Mouse (Mus musculus) CD4-positive naive resting alpha-beta T cell, adult 76 days (primary cell): ENCODE results near the gene Tbc1d10c. TPM values are rescaled to one million over a fixed set of nuclear protein-coding genes. Genes with fewer than 3 reads are reported as not detected.

Experiments
- total RNA-seq: library from RNA; stranded (reverse); gene quantifications from one replicate; pipeline ENCODE4 v1.2.4, GENCODE M21; 2023

Tbc1d10c gene
- 228 TPM for total RNA-seq

GRCm38 (mm10) chr19:4190831-4191334 is at the start of gene Tbc1d10c:
Gene Tbc1d10c (minus strand): TSS chr19:4191284.

GRCm38 (mm10) chr19:4231253-4232185 is 40.4 kb upstream of the Tbc1d10c start, which contains the start of gene Pold4:
Gene Pold4 (plus strand): TSS chr19:4231899.

DNA sequence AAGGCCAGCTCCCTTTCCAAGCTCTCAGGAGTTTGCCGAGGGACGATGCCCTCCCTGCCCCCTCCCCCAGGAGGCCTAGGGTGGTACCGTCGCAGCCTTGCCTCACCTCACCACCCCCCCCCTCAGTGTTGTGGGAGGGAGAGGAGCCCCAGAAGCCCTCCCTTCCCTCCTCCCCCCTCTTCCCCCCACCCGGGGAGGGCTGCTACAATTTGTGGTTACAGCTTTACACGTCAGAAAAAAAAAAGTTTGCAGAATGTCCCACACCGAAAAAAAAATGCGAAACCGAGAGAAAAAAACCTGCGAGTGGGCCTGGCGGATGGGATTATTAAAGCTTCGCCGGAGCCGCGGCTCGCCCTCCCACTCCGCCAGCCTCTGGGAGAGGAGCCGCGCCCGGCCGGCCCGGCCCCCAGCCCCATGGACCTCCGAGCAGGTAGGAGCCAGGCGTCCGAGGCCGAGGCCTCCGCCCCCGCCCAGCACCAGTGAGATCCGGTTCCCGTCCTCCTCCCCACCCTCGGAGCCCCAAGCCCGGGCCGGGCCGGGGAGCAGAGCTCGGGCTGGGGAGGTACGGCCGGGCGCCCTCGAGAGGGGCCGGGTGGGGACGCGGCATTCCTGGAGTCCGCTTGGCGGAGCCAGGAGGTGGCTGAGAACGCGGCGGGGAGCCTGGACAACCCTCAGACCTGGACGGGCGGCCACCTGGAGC is 23.1 kb upstream of the Tbc1d10c start, which contains the start of the genes Clcf1 and AC109138.7:
Gene Clcf1, plus strand, starts transcription at position 168 of the 700 bp plus-strand sequence.
Gene AC109138.7, plus strand, starts transcription at position 287 of the 700 bp plus-strand sequence.

DNA sequence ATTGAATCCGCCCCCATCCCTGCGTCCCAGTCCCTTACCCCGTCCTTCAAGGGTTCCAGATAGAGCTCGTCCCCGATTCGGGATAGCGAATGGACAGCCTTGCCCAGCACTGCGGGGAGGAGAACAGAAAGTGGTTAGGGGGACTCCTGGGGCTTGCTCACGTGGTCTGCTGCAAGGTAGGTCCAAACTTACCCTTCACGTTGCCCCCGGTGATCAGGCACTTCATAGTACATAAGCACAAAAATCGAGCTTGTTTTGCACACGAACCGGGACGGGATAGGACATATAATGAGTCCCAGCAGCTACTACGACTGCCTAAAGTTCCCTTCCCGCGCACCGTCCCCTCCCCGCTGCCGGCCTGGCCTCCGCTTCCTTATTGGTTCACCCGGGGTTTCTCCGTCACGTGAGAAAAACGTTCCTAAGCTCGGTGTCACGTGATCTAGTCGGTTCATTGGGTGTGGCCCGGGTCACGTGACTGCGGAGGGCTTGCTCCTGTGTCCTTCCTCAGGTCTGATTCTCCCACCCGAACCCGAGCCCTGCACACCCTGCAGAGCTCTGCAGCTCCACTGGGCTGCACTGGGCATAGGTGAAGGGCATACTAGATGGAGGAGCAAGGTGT is 10.3 kb upstream of the Tbc1d10c start, which contains the start of gene Rad9a:
Gene Rad9a, minus strand, starts transcription at position 372 of the 619 bp plus-strand sequence.

GRCm38 (mm10) chr19:4191528-4192250 is 605 bp upstream of the Tbc1d10c start, which contains the start of gene Ppp1ca:
Gene Ppp1ca (plus strand): TSS chr19:4192065.

GRCm38 (mm10) chr19:4175368-4175947 is 15.6 kb downstream of the Tbc1d10c start, which contains the start of gene Carns1:
Gene Carns1 (minus strand): TSS chr19:4175479.

DNA sequence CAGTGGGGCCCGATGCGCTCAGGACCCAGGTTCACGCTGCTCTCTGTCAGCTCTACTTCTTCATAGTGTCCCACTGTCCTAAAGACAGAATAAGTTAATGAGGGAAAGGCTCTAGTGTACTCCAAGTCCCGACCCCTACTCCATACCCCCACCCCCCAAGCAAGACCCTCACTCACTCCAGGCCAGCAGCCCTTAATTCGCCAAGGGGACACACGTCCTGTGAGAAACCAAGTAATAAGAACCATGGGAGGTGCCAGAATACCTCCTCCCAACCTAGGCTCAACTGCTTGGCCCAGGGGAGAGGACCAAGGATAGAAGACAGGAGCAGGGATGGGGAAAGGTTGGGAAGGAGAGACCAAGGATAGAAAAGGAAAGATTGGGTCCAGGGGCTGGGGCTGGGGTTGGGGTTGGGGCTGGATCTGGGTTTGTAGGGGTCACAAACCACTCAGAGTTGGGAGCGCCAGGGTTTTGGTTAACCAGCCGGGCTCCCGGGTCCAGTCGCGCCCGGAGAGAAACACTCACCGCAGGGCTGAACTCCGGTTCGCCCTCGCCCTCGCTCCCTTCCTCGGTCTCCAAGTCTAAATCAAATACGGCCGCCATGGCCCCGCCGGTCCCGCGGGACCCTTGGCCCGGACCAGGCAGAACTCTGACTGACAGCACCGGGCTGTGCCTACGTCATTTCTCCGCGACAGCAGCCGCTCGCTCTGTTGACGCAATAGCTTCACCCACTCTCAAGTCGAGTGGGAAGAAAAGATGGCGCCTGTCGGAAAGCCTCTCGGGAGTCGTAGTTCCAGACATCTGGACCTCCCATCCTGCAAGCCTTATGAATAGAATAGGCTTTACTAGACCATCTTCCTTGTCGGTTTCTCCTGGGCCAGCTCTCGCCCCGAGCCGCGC is 28.2 kb downstream of the Tbc1d10c start, which contains the start of gene Rps6kb2:
Gene Rps6kb2, minus strand, starts transcription at position 709 of the 897 bp plus-strand sequence.

DNA sequence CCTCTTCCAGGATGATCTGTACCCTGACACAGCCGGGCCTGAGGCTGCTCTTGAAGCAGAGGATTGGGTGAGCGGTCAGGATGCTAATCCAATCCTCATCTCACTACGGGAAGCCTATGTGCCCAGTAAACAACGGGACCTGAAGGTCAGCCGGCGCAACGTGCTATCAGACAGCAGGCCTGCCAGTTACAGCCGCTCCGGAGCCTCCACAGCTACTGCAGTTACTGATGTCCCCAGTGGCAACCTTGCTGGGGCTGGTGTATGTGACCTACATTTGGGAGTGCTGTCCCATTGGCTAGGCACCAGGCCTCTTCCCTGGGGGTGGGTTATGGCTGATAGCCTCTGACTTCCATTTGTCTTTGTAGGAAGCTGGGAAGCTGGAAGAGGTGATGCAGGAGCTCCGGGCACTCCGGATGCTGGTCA is 37.8 kb downstream of the Tbc1d10c start, which contains the start of gene Ptprcap:
Gene Ptprcap, plus strand, starts transcription at position 373 of the 423 bp plus-strand sequence.

GRCm38 (mm10) chr19:4148491-4148806 is 42.6 kb downstream of the Tbc1d10c start, which contains the start of gene Coro1b:
Gene Coro1b (plus strand): TSS chr19:4148619.

DNA sequence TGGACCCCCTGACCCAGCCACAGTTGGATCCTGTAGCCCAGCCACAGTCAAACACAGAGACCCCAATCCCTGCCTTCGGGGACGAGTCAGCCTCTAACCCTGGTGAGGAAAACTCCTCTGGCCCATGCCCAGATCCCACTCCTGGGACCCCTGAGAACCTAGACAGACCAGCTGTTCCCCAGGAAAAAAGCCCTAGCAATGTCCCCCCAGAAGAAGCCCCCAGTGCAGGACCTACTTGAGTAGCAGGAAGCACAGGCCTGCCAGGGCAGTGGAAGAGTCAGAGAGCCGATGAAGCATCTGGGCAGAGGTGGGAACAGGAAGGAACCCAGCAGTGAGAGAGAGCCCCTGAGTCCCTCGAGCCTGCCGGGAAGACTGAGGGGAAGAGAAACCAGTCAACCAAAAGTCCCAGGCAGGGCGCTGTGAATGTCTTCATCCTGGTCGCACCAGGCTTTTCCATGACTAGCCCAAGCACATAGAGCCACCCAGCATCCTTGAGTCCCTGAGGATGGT is 47.3 kb downstream of the Tbc1d10c start, which contains the start of gene Cabp4:
Gene Cabp4, minus strand, starts transcription at position 275 of the 510 bp plus-strand sequence.

DNA sequence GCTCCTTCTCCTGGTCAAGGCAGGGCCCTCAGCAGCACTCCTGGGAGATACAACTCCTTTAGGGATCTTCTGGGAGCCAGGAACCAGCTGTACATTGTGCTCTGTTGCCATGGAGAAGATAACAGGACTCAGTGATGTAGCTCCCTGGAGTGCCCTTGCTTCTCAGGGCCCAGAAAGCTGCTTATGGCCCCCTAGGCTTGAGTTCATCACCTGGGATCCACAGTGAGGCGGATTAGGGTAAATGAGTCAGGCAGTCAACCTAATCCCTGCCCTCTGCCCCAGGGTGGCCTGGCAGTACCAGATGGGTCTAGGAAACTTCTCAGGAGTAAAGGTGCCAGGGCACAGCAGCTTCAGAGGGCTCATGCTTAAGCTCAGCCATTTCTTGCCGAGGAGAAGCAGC is 51.6 kb downstream of the Tbc1d10c start, which contains the start of gene Gpr152:
Gene Gpr152, plus strand, starts transcription at position 342 of the 400 bp plus-strand sequence.

Other genes with a start within 250 kb of the Tbc1d10c start
- gene Aldh3b3, start 232.6 kb downstream of the Tbc1d10c start, total RNA-seq, result not detected
- gene Aldh3b2, start 219.0 kb downstream of the Tbc1d10c start, total RNA-seq, result not detected
- gene Acy3, start 204.7 kb downstream of the Tbc1d10c start, total RNA-seq, result not detected
- gene Tbx10, start 198.5 kb downstream of the Tbc1d10c start, total RNA-seq, result not detected
- 7.4 TPM for gene Nudt8, start 190.7 kb downstream of the Tbc1d10c start, total RNA-seq
- gene Gm49405, start 190.7 kb downstream of the Tbc1d10c start, total RNA-seq, result 2.3 TPM
- gene Doc2g, start 188.0 kb downstream of the Tbc1d10c start, total RNA-seq, result 2.9 TPM
- gene Ndufv1, start 178.5 kb downstream of the Tbc1d10c start, total RNA-seq, result 84.9 TPM
- 182 TPM for gene Gstp1, start 153.3 kb downstream of the Tbc1d10c start, total RNA-seq
- gene Gstp2, start 145.3 kb downstream of the Tbc1d10c start, total RNA-seq, result 20.7 TPM
- gene Gstp3, start 131.7 kb downstream of the Tbc1d10c start, total RNA-seq, result 39.0 TPM
- gene Cabp2, start 109.7 kb downstream of the Tbc1d10c start, total RNA-seq, result not detected
- gene Cdk2ap2, start 94.1 kb downstream of the Tbc1d10c start, total RNA-seq, result 152 TPM
- 266 TPM for gene Pitpnm1, start 91.3 kb downstream of the Tbc1d10c start, total RNA-seq
- 149 TPM for gene Aip, start 65.4 kb downstream of the Tbc1d10c start, total RNA-seq
- gene Gpr152, start 51.5 kb downstream of the Tbc1d10c start, total RNA-seq, result 0.26 TPM
- 0.18 TPM for gene Cabp4, start 47.3 kb downstream of the Tbc1d10c start, total RNA-seq
- 121 TPM for gene Coro1b, start 42.7 kb downstream of the Tbc1d10c start, total RNA-seq
- gene Ptprcap, start 37.7 kb downstream of the Tbc1d10c start, total RNA-seq, result 209 TPM
- gene Rps6kb2, start 27.9 kb downstream of the Tbc1d10c start, total RNA-seq, result 41.0 TPM
- 75.2 TPM for gene Carns1, start 15.8 kb downstream of the Tbc1d10c start, total RNA-seq
- gene Ppp1ca, start 781 bp upstream of the Tbc1d10c start, total RNA-seq, result 315 TPM
- gene Rad9a, start 10.4 kb upstream of the Tbc1d10c start, total RNA-seq, result 28.3 TPM
- 107 TPM for gene Clcf1, start 23.0 kb upstream of the Tbc1d10c start, total RNA-seq
- not detected for gene AC109138.7, start 23.1 kb upstream of the Tbc1d10c start, total RNA-seq
- gene Pold4, start 40.6 kb upstream of the Tbc1d10c start, total RNA-seq, result 56.2 TPM
- 12.9 TPM for gene Ssh3, start 77.9 kb upstream of the Tbc1d10c start, total RNA-seq
- 14.4 TPM for gene Ankrd13d, start 91.9 kb upstream of the Tbc1d10c start, total RNA-seq
- 343 TPM for gene Grk2, start 114.9 kb upstream of the Tbc1d10c start, total RNA-seq
- 132 TPM for gene Kdm2a, start 207.0 kb upstream of the Tbc1d10c start, total RNA-seq
- 1.1 TPM for gene Rhod, start 248.1 kb upstream of the Tbc1d10c start, total RNA-seq